Mouse (Mus musculus) frontal cortex, postnatal 36 days (tissue): ENCODE measurements around the gene Gm3376.
"Not testable (repeated sequence)": the region's sequence is repeated elsewhere in the genome, so short reads cannot be mapped to it uniquely, and the experiment has no call there.

ENCODE experiments used
- DNase-seq, 2 experiments: peaks; one replicate each; pipeline ENCODE4 v3.0.0; 2022; ENCODE audit warnings: low spot score in 2 of 2

The Gm3376 gene

GRCm38 (mm10) chrY:3771373-3771772, at the start of gene Gm3376:
Gene Gm3376, plus strand, starts transcription at chrY:3771673.
- DNase-seq: not testable (repeated sequence)
